Mouse (Mus musculus): Measurements from ENCODE around the gene Eps8. TPM values are rescaled to one million over a fixed set of nuclear protein-coding genes. Genes with fewer than 3 reads are reported as not detected.

Gene Eps8
- polyA plus RNA-seq, 1 experiment = 50.4 TPM

DNA sequence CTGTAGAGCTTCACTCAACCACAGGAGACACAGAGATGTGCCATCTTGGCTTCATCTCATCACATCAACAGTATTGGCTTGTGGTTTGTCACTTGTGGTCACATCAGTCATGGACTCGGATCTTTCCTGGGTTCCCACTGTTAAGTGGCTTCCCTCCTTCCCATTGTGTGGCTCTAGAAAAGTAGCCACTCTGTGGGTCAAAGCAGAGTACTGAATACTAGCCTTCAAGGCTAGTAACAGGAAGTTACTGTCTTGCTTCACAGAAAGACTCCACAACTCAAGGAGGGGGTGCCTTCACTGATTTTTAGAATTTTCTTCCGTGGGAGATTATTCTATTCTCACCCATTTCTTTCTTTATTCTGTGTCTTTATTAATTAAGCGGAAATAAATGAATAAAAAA, 109.3 kb downstream of the Eps8 start:
- Histone ChIP-seq H3K4me1 (ENCODE audit: control insufficient read depth, insufficient read depth, low read length) (peaks cover 15% of the 10 kb centered on the region), H3K27ac (ENCODE audit: insufficient read depth, low read length) (no peak overlapping the region; the same call in 1 of the 2 replicates), H3K4me3 (replicated peaks; ENCODE audit: insufficient read depth, low read depth, low read length) (no peak overlapping the region), H3K27me3 (ENCODE audit: control insufficient read depth, insufficient read depth, low read length) (no peaks in the 10 kb centered on the region)
- TF ChIP-seq CTCF (IDR thresholded peaks at IDR 0.05; ENCODE audit: borderline replicate concordance, insufficient read depth, low read depth, low read length) = no peak
- TF ChIP-seq POLR2A (IDR thresholded peaks at IDR 0.05; ENCODE audit: borderline replicate concordance, insufficient read depth, low read length) = no peak
- no peak for DNase-seq
- WGBS = 73% methylated on average over 3 of the region's 3 CpGs

GRCm38 (mm10) chr6:137542231-137543152, 112.2 kb downstream of the Eps8 start:
- no peak for TF ChIP-seq POLR2A (IDR thresholded peaks at IDR 0.05; ENCODE audit: borderline replicate concordance, insufficient read depth, low read length)
- no peak for TF ChIP-seq CTCF (IDR thresholded peaks at IDR 0.05; ENCODE audit: borderline replicate concordance, insufficient read depth, low read depth, low read length)

DNA sequence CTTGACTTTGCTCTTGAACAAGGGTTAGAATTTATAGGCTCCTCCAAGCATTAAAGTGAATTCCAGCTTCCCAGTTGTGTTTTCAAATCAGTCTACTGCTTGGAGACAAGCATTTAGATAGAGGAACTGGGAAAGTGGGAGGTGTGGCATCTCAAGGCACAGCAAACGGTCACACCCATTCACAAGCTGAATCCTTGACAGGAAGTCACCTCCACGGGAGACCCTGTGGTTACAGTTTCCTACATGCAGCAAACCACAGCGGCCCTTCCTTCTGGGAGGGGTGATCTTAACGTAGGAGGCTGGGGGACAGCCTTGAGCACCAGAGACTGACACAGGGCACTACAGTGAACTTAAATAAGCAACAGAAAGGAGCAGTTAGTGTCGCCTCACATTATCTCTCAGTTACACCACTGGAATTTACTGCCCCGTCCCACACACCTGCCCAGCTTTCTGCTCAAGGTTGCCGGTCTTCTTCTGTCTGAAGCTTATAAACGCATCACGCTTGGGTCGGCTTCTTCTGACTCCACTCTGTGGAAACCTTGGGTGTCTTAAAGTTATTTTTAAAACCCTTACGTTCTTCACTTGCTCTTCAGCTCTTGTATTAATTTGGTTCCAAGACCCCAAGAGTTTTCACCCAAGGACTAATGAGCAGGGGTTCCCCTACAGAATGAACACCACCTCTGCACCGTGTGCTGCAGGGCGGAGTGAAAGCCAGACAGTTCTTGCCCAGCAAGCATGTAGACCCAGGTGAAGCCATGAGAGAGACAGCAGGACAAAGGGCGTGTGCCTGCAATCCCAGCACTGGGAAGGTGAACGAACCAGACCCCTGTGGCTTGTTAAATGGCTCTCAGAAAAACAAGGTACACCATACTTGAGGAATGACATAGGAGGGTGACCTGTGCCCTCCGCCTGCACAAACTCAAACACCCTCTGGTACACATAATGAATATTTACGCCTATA, 113.2 kb downstream of the Eps8 start:
- TF ChIP-seq POLR2A (IDR thresholded peaks at IDR 0.05; ENCODE audit: borderline replicate concordance, insufficient read depth, low read length) (no peak), CTCF (IDR thresholded peaks at IDR 0.05; ENCODE audit: borderline replicate concordance, insufficient read depth, low read depth, low read length) (no peak)
- Histone ChIP-seq H3K27ac (ENCODE audit: insufficient read depth, low read length) (no peak overlapping the region), H3K4me1 (ENCODE audit: control insufficient read depth, insufficient read depth, low read length) (peaks cover 6% of the 10 kb centered on the region; the same call in 1 of the 2 replicates), H3K4me3 (replicated peaks; ENCODE audit: insufficient read depth, low read depth, low read length) (no peak overlapping the region), H3K27me3 (ENCODE audit: control insufficient read depth, insufficient read depth, low read length) (no peaks in the 10 kb centered on the region)
- 68% methylated on average over 17 of the region's 17 CpGs for WGBS
- peak in 1 of 2 experiments; percentile 2 for DNase-seq

More at GRCm38 (mm10) chr6:137542231-137543152, 112.2 kb downstream of the Eps8 start:
- WGBS = 37% methylated on average over 10 of the region's 10 CpGs
- Histone ChIP-seq H3K27ac (ENCODE audit: insufficient read depth, low read length) (no peak overlapping the region), H3K4me1 (ENCODE audit: control insufficient read depth, insufficient read depth, low read length) (peaks cover 6% of the 10 kb centered on the region; the same call in 1 of the 2 replicates), H3K27me3 (ENCODE audit: control insufficient read depth, insufficient read depth, low read length) (no peaks in the 10 kb centered on the region), H3K4me3 (replicated peaks; ENCODE audit: insufficient read depth, low read depth, low read length) (no peak overlapping the region)
- DNase-seq = peak in 1 of 2 experiments; percentile 2

GRCm38 (mm10) chr6:137540800-137541199, 113.9 kb downstream of the Eps8 start:
- no peak overlapping the region for H3K4me3 ChIP-seq (replicated peaks; ENCODE audit: insufficient read depth, low read depth, low read length)
- 80% methylated on average over 5 of the region's 5 CpGs for WGBS
- TF ChIP-seq POLR2A (IDR thresholded peaks at IDR 0.05; ENCODE audit: borderline replicate concordance, insufficient read depth, low read length) = no peak
- no peak for TF ChIP-seq CTCF (IDR thresholded peaks at IDR 0.05; ENCODE audit: borderline replicate concordance, insufficient read depth, low read depth, low read length)
- peaks cover 3% of the 10 kb centered on the region; the same call in 1 of the 2 replicates for H3K4me1 ChIP-seq (ENCODE audit: control insufficient read depth, insufficient read depth, low read length)
- no peak for DNase-seq
- no peak overlapping the region for H3K27ac ChIP-seq (ENCODE audit: insufficient read depth, low read length)
- no peaks in the 10 kb centered on the region for H3K27me3 ChIP-seq (ENCODE audit: control insufficient read depth, insufficient read depth, low read length)

DNA sequence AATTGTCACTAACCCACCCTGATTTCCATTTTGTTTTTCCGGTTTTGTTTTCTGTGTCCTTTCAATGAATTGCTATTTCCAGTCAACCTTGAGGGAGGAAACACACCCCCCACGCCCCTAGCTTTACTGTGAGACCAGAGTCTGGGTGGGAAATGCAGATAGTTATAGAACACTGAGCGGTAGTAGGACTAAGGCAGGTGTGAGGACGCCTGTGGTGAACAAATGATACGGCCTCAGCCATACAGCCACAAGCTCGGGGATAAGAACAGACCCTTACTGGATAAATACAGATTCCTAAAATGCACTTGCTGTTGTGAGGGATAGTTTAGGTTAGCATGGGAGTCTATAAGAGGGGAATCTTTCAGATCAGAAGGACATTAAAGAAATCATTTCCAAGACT, 114.3 kb downstream of the Eps8 start:
- no peak for DNase-seq
- 87% methylated on average over 6 of the region's 6 CpGs for WGBS
- Histone ChIP-seq H3K4me3 (replicated peaks; ENCODE audit: insufficient read depth, low read depth, low read length) (no peak overlapping the region), H3K4me1 (ENCODE audit: control insufficient read depth, insufficient read depth, low read length) (peaks cover 3% of the 10 kb centered on the region; the same call in 1 of the 2 replicates), H3K27ac (ENCODE audit: insufficient read depth, low read length) (no peak overlapping the region), H3K27me3 (ENCODE audit: control insufficient read depth, insufficient read depth, low read length) (no peaks in the 10 kb centered on the region)
- TF ChIP-seq POLR2A (IDR thresholded peaks at IDR 0.05; ENCODE audit: borderline replicate concordance, insufficient read depth, low read length) = no peak

DNA sequence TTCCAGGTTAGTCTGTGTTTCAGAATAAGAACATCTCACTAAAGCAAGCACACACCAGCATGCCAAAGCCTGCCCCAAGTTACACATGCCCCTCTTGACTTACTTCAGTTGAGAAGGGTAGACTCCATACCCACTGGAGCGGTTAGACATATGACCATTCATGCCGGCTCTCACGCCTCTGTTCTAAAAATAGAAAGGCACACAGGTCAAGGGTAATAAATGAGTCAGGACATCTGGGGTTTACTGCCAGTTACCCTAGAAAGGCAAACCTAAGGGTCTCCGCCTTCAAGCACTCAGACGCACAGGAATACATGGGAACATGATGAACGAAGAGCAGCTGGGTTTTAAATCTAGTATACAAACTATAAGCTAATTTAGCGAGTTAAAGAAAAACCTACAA, 115.5 kb downstream of the Eps8 start:
- DNase-seq = no peak
- Histone ChIP-seq H3K4me1 (ENCODE audit: control insufficient read depth, insufficient read depth, low read length) (peaks cover 3% of the 10 kb centered on the region; the same call in 1 of the 2 replicates), H3K27me3 (ENCODE audit: control insufficient read depth, insufficient read depth, low read length) (no peaks in the 10 kb centered on the region), H3K27ac (ENCODE audit: insufficient read depth, low read length) (no peak overlapping the region), H3K4me3 (replicated peaks; ENCODE audit: insufficient read depth, low read depth, low read length) (no peak overlapping the region)
- TF ChIP-seq CTCF (IDR thresholded peaks at IDR 0.05; ENCODE audit: borderline replicate concordance, insufficient read depth, low read depth, low read length) = no peak
- TF ChIP-seq POLR2A (IDR thresholded peaks at IDR 0.05; ENCODE audit: borderline replicate concordance, insufficient read depth, low read length) = no peak
- 81% methylated on average over 7 of the region's 7 CpGs for WGBS

DNA sequence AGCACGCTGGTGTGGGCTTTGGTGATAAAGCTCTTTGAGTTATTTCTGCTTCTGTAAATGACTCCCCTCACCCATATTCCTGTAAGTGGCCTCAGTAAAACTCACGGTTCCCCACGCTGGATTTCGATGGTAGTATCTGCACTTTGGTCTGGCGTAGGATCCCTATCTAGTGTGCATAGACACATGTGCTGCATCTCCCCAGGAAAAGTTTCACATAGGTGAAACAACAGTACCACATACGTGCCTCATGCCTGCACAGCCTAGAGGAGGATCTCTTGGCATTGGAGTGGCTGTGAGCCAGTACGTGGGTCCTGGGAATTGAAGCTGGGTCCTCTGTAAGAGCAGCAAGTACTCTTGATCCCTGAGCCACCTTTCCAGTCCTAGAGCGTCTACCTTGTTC, 121.9 kb downstream of the Eps8 start:
- no peaks in the 10 kb centered on the region for H3K27me3 ChIP-seq (ENCODE audit: control insufficient read depth, insufficient read depth, low read length)
- no peak overlapping the region for H3K27ac ChIP-seq (ENCODE audit: insufficient read depth, low read length)
- TF ChIP-seq CTCF (IDR thresholded peaks at IDR 0.05; ENCODE audit: borderline replicate concordance, insufficient read depth, low read depth, low read length) = no peak
- no peak for TF ChIP-seq POLR2A (IDR thresholded peaks at IDR 0.05; ENCODE audit: borderline replicate concordance, insufficient read depth, low read length)
- 96% methylated on average over 8 of the region's 8 CpGs for WGBS
- DNase-seq = no peak
- no peaks in the 10 kb centered on the region; the same call in 1 of the 2 replicates for H3K4me1 ChIP-seq (ENCODE audit: control insufficient read depth, insufficient read depth, low read length)
- H3K4me3 ChIP-seq (replicated peaks; ENCODE audit: insufficient read depth, low read depth, low read length) = no peak overlapping the region
